Mouse (Mus musculus) C2C12 (cell line): ENCODE results near the gene Pla2g4a.
A peak's percentile ranks its signal among the peaks of the same experiment; 100 is the strongest.

Experiments used
- CEBPB ChIP-seq: IDR thresholded peaks from one replicate; pipeline ENCODE4 v1.6.1; 2011; ENCODE audit warnings: low read depth, mild to moderate bottlenecking, control low read depth, moderate library complexity
- CTCF ChIP-seq: IDR thresholded peaks from one replicate; pipeline ENCODE4 v1.5.1; 2011; ENCODE audit not compliant: control insufficient read depth, insufficient read depth, insufficient read length
- FOSL1 ChIP-seq: IDR thresholded peaks from one replicate; pipeline ENCODE4 v1.8.0; 2011; ENCODE audit warnings: mild to moderate bottlenecking, low read length; ENCODE audit not compliant: poor library complexity, insufficient read depth, severe bottlenecking
- MAX ChIP-seq: IDR thresholded peaks from one replicate; pipeline ENCODE4 v1.6.1; 2011; ENCODE audit warnings: mild to moderate bottlenecking, control low read depth
- MYOG ChIP-seq: IDR thresholded peaks from one replicate; pipeline ENCODE4 v1.6.1; 2011; ENCODE audit not compliant: control insufficient read depth, insufficient read length; ENCODE audit errors: extremely low read depth
- USF1 ChIP-seq: IDR thresholded peaks from one replicate; pipeline ENCODE4 v1.6.1; 2011; ENCODE audit warnings: low read depth, mild to moderate bottlenecking, control low read depth, moderate library complexity

- TF ChIP-seq USF1 (no peak), CTCF (no peak), MAX (no peak), FOSL1 (no peak), MYOG (no peak), CEBPB (peak; percentile 81)
These were observed 147.3 kb downstream of the Pla2g4a start for GRCm38 (mm10) chr1:149813616-149814345.
